Mouse (Mus musculus): Measurements from ENCODE around the gene Mdm2. TPM values are rescaled to one million over a fixed set of nuclear protein-coding genes. Genes with fewer than 3 reads are reported as not detected.

The Mdm2 gene
- total and polyA plus RNA-seq, 3 experiments = 79.8 to 136 (median 112) TPM

GRCm38 (mm10) chr10:117647964-117648472, 62.5 kb downstream of the Mdm2 start:
- dilution Hi-C loops (cut with MboI; ENCODE audit: extremely low pct_ligation_motif_present, extremely low pct_unique_long_range_greater_than_20kb, low sequenced_read_pairs) (no loop called here), in situ Hi-C loops (cut with MboI; ENCODE audit: low pct_ligation_motif_present, low pct_unique_long_range_greater_than_20kb, low sequenced_read_pairs) (no loop called here)
- Histone ChIP-seq H3K9ac (ENCODE audit: insufficient read depth, low read depth) (no peak overlapping the region), H3K4me3 (replicated peaks in 1 of 3; ENCODE audit: low read depth in 2 of 3, low read length in 2 of 3, poor library complexity in 1 of 3) (no peak overlapping the region), H3K4me2 (ENCODE audit: insufficient read depth, low read depth, poor library complexity, severe bottlenecking) (0 out of 2 replicates have a peak overlapping the region, but pooled peaks have one; percentile 16), H3K79me2 (replicated peaks; ENCODE audit: control insufficient read depth, extremely low read depth, insufficient read depth, poor library complexity, severe bottlenecking) (no peaks in the 10 kb centered on the region), H3K27ac (ENCODE audit: insufficient read depth, low read depth) (no peak overlapping the region), H3K4me1 (ENCODE audit: control insufficient read depth in 1 of 2, insufficient read depth in 2 of 2) (peaks cover 3 to 24% of the 10 kb centered on the region in 2 experiments; a peak in 3 of 4 replicates), H3K36me3 (replicated peaks in 1 of 2; ENCODE audit: control insufficient read depth in 1 of 2, insufficient read depth in 1 of 2, low read length in 1 of 2) (no peaks in the 10 kb centered on the region), H3K27me3 (replicated peaks) (no peaks in the 10 kb centered on the region), H3K9me3 (replicated peaks; ENCODE audit: low read length) (no peaks in the 10 kb centered on the region)
- no peak for DNase-seq (ENCODE audit: extremely low read depth)
- TF ChIP-seq CTCF (conservative IDR thresholded peaks at IDR 0.05 in 1 of 2, IDR thresholded peaks at IDR 0.05 in 1 of 2; ENCODE audit: low read depth in 2 of 2, low read length in 2 of 2) = no peak
- no peak for TF ChIP-seq RAD21 (IDR thresholded peaks at IDR 0.05; ENCODE audit: low read depth, low read length)
- TF ChIP-seq USF2 (conservative IDR thresholded peaks at IDR 0.05; ENCODE audit: low read depth, low read length) = no peak
- TF ChIP-seq MYC (IDR thresholded peaks at IDR 0.05; ENCODE audit: low read depth, low read length) = no peak
- TF ChIP-seq TBP (conservative IDR thresholded peaks at IDR 0.05; ENCODE audit: low read depth, low read length) = no peak
- TF ChIP-seq MAZ (IDR thresholded peaks at IDR 0.05; ENCODE audit: low read depth, low read length) = no peak
- no peak for TF ChIP-seq RCOR1 (conservative IDR thresholded peaks at IDR 0.05; ENCODE audit: low read depth, low read length)
- TF ChIP-seq ZMIZ1 (IDR thresholded peaks at IDR 0.05; ENCODE audit: low read depth, low read length) = no peak
- TF ChIP-seq ETS1 (conservative IDR thresholded peaks at IDR 0.05; ENCODE audit: low read depth, low read length) = no peak
- TF ChIP-seq KAT2A (IDR thresholded peaks at IDR 0.05; ENCODE audit: insufficient replicate concordance, low read length) = no peak
- TF ChIP-seq MAFK (IDR thresholded peaks at IDR 0.05; ENCODE audit: insufficient replicate concordance, low read length) = no peak
- no peak for TF ChIP-seq POLR2AphosphoS2 (IDR thresholded peaks at IDR 0.05; ENCODE audit: low read depth, low read length)
- no peak for TF ChIP-seq BHLHE40 (IDR thresholded peaks at IDR 0.05; ENCODE audit: low read depth, low read length)
- no peak for TF ChIP-seq EP300 (IDR thresholded peaks at IDR 0.05; ENCODE audit: low read length)

DNA sequence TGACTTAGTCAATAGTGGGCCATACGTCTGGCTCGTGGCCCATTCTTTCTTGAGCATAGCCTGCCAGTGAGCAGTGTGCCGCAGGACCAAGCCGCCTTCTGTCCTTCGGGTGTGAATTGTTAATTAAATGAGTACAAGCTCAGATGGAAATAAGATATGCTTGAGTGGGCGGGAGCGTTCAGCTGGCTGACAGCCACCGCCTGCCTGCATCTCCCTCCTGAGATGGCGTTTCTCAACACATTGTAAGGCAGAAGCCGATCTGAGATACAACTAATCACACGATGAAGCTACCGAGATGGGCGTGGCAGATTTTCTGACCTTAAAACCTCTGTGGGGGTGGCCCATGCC, 63.4 kb downstream of the Mdm2 start:
- in situ Hi-C loops (cut with MboI; ENCODE audit: low pct_ligation_motif_present, low pct_unique_long_range_greater_than_20kb, low sequenced_read_pairs) (no loop called here), dilution Hi-C loops (cut with MboI; ENCODE audit: extremely low pct_ligation_motif_present, extremely low pct_unique_long_range_greater_than_20kb, low sequenced_read_pairs) (no loop called here)
- Histone ChIP-seq H3K4me1 (ENCODE audit: control insufficient read depth in 1 of 2, insufficient read depth in 2 of 2) (peaks cover 3 to 19% of the 10 kb centered on the region in 2 experiments; a peak in 3 of 4 replicates), H3K79me2 (replicated peaks; ENCODE audit: control insufficient read depth, extremely low read depth, insufficient read depth, poor library complexity, severe bottlenecking) (no peaks in the 10 kb centered on the region), H3K4me2 (ENCODE audit: insufficient read depth, low read depth, poor library complexity, severe bottlenecking) (no peak overlapping the region), H3K4me3 (replicated peaks in 1 of 3; ENCODE audit: low read depth in 2 of 3, low read length in 2 of 3, poor library complexity in 1 of 3) (no peak overlapping the region), H3K36me3 (replicated peaks in 1 of 2; ENCODE audit: control insufficient read depth in 1 of 2, insufficient read depth in 1 of 2, low read length in 1 of 2) (no peaks in the 10 kb centered on the region), H3K9ac (ENCODE audit: insufficient read depth, low read depth) (no peak overlapping the region), H3K27me3 (replicated peaks) (no peaks in the 10 kb centered on the region), H3K27ac (ENCODE audit: insufficient read depth, low read depth) (no peak overlapping the region), H3K9me3 (replicated peaks; ENCODE audit: low read length) (no peaks in the 10 kb centered on the region)
- no peak for TF ChIP-seq MAFK (IDR thresholded peaks at IDR 0.05; ENCODE audit: insufficient replicate concordance, low read length)
- TF ChIP-seq IRF4 (IDR thresholded peaks at IDR 0.05; ENCODE audit: low read depth, low read length) = no peak
- no peak for TF ChIP-seq POLR2AphosphoS2 (IDR thresholded peaks at IDR 0.05; ENCODE audit: low read depth, low read length)
- no peak for TF ChIP-seq ZC3H11A (IDR thresholded peaks at IDR 0.05; ENCODE audit: low read depth, low read length)
- TF ChIP-seq PAX5 (IDR thresholded peaks at IDR 0.05; ENCODE audit: low read length) = no peak
- no peak for TF ChIP-seq ETS1 (conservative IDR thresholded peaks at IDR 0.05; ENCODE audit: low read depth, low read length)
- no peak for TF ChIP-seq TBP (conservative IDR thresholded peaks at IDR 0.05; ENCODE audit: low read depth, low read length)
- no peak for TF ChIP-seq ZMIZ1 (IDR thresholded peaks at IDR 0.05; ENCODE audit: low read depth, low read length)
- no peak for DNase-seq (ENCODE audit: extremely low read depth)
